Mouse (Mus musculus) cerebellum, adult 9-10 months (tissue): ENCODE measurements around the gene Nme3.
A peak's percentile ranks its signal among the peaks of the same experiment; 100 is the strongest.

Experiments used
- DNase-seq: peaks from one replicate; pipeline ENCODE4 v3.0.0; 2022

The Nme3 gene

DNA sequence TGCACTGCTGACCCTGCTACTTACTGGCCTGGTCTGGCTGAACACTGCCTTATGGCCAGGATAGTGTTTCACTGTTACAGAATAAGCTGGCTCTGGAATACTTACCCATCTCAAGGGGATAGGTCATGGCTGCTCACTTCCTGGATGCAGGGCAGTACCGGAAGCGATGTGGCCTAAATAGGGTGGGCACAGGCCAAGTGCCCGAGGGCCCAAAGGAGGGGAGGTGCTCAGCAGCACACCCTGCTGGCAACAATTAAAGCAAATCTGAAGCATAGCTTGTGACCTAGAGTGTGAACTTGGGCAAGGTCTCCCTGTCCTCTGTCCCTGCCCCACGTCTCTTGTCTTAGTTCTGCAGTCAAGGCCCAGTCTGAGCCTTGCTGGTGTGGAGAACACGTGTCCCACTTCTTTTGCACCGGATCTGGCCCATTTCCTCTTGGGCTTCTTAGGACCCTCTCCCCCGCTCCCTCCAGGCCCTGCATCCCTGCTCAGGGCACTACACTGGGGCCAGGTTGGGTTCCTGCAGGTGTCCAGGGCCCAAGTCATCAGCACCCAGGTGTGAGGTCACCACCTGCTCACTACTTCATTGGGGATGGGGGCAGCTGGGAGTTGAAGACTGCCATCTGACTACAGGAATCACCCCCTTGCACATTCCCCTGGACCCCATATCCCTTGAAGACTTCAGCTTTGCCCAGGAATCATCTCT is 14.4 kb upstream of the Nme3 start:
- no peak for DNase-seq

DNA sequence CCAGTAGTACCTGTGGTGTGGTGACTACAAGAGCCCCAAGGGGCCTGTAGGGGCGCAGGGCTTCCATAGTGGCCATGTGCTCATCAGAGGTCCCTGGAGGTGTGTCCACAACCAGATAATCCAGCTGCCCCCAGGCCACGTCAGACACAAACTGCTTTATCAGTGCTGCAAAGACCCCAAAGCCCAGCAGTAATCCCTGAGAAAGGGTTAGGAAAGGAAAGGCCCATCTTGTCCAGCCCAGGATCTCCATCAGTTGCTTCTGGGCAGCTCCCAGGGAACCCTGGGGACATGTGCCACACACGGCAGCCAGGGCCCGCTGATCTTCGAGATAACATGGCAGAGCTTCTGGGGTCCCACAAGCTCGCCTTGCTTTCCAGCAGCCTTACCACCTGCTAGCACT is 11.9 kb upstream of the Nme3 start:
- DNase-seq = no peak

DNA sequence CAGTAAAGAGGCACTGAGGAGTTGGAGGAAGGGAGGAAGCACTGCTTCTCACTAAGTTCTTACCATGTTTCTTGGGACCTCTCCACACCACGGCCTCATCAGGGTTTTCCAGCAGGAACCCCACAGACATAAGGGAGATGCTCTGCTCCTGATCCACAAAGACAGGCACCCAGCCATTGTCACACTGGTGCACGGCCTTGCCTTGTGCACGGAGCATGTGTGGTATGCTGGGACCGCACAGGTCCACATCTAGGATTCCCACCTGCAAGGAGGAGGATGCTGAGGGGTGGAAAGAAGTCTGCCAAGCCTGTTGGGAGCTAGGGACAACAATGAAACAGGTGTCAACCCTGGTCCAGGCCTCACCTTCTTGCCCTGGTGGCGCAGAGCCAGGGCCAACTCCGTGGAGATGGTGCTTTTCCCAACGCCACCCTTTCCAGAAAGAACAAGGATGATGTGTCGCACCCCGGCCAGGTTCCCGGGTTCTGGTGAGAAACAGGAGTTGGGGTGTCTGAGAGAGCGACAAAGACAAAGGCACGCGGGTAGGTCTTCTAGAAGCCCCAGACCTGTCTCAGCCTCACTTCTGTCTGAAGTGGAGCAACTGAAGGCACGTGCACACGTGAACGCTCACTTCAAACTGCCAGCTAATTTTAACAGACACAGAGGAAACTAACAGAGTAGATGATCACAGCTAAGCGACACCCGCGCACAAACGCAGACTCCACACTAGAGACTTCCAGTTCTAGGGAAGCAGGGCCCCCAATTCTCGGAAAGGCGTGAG is 10.8 kb upstream of the Nme3 start:
- DNase-seq = peak; percentile 66

DNA sequence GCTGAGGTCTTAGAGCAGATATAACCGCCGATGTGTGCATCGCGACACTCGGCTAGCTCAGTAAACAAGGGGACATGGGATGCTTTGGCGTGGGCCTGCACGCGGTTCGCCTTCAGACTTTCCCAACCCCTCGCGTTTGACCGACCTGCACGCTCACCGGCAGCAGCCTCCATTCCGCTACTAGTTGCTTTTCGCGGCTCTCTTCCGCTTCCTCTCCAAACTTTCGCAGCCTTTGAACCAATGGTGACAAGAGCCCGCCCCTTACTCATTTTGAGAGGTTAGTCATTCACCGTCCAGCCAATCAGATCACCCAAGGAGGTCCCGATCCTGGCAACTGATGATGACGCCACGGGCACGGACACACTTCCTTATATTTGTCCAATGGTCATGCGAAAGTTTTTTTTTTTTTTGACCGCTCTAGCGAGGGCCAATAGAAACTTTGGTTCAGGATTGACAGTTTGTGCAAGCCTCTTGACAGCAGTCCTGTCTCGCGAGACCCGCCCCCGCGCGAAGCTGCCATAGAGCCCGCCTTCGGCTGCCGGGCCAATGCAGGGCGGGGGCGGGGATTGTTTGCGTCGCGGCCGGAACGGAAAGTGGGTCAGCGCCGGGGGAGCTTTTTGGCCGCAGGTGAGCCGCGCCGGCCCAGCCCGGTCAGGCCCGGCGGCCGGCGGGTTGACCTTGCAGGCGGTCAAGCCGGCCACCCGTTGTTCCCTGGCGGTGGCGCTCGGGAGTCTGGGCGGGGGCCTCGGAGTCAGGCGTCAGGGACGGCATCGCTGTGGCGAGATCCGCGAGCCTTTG is 10.0 kb upstream of the Nme3 start, which contains the start of the genes Nubp2 and Spsb3:
TSS of gene Nubp2 (minus strand) at position 216 of the 798 bp plus-strand sequence.
TSS of gene Spsb3 (plus strand) at position 510 of the 798 bp plus-strand sequence.
- DNase-seq = peak; percentile 100

DNA sequence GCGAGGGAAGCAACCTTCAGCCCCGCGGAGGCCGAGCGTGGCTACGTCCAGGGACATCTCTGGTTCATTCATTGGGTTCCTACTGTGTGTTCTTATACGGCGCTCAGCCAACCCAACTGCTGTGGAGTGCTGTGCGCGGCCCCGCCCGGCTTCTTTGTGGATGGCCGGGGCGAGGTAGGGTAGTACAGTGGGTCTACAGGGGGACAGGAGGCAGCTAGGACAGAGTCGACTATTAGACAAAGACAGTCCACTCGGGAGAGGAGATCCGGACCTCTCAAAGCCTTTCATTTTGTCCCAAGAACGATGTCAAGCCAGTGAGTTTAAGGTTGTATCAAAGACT is 9.4 kb upstream of the Nme3 start:
- DNase-seq = no peak

DNA sequence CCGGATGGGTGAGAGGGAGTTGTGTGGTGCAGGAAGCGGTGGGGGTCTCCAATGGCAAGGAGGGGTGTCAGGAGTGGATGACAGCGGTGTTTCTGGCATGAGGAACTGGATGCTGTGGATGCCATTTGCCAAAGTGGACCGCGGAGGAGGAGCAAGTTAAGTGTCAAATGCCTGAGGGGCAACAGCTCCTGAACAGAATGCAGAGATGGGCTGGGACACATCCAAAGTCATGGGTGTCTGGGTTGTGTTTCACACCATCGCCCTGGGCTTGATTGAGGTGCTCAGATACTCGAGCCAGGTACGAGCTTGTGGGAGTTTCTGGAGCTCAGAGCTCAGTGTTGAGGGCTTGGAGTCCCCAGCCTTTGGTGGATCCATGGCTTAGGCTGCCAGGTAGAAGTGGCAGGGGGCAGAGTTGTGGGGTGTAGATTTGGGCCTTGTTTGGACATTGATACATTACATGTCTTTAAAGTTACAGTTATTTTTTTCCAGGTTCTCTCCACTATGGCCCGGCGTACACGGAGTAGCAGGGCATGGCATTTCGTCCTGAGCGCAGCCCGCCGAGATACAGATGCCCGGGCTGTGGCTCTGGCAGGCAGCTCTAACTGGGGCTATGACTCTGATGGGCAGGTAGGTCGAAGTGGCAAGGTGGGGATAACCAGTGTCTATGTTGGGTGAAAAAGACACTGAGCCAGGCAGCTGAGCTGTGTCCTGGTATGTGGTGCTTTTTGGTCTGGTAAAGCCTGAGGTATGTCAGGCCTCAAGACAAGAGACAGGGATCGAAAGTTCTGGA is 8.8 kb upstream of the Nme3 start:
- DNase-seq = peak; percentile 63

DNA sequence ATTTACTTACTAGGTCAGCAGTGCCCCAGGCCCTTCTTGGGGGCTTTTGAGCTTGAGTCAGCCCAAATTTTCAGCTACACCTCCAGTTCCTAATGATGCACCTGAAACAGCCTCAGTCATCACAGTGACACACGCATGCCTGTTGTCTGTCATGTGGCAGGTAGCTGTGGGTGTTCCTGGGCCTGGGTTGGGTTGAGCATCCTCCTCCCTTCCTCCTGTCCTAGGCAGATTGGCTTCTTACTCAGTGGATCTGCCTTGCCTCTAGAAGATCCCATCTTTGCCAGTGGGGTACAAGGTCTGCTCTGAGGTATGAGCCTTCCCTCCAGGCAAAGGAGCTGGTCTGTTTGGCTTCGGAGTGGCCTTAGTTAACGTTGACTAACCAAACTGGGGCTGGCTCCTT is 7.4 kb upstream of the Nme3 start:
- DNase-seq = no peak

DNA sequence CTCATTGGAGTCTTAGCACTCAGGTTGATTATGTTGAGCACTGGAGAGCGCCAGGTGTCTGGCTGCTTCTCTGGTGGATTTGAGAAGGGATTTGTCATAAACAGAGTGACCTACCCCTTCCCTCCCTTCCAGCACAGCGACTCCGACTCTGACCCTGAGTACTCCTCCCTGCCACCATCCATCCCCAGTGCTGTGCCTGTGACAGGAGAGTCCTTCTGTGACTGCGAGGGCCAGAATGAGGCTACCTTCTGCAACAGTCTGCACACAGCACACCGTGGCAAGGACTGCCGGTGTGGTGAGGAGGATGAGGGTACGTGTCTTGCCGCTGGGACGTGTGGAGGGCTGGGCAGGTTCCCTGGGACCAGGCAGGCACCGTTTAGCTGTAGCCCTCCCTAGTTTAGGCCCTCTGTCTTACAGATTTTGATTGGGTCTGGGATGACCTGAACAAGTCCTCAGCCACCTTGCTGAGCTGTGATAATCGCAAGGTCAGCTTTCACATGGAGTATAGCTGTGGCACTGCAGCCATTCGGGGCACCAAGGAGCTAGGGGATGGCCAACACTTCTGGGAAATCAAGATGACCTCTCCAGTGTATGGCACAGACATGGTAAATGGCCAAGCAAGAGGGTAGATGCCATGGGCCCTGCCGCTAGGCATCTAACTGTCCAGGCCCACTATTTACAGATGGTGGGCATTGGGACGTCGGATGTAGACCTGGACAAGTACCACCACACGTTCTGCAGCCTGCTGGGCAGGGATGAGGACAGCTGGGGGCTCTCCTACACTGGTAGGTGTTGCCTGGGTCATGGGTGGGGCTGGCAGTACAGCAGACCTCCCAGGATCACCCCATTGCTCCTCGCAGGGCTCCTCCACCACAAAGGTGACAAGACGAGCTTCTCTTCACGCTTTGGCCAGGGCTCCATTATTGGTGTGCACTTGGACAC is 5.9 kb upstream of the Nme3 start:
- no peak for DNase-seq

DNA sequence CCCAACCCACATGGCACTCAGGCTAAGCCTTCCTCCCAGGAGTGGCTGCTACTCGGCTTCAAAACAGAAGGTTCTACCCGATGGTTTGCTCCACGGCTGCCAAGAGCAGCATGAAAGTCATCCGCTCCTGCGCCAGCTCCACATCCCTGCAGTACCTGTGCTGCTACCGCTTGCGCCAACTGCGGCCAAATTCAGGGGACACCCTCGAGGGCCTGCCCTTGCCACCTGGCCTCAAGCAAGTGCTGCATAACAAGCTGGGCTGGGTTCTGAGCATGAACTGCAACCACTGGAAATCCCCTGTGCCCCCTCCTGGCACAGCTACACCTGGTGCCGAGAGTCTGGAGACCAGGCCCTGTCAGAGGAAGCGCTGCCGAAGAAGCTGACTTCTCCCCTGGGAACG is 5.0 kb upstream of the Nme3 start:
- peak; percentile 79 for DNase-seq

DNA sequence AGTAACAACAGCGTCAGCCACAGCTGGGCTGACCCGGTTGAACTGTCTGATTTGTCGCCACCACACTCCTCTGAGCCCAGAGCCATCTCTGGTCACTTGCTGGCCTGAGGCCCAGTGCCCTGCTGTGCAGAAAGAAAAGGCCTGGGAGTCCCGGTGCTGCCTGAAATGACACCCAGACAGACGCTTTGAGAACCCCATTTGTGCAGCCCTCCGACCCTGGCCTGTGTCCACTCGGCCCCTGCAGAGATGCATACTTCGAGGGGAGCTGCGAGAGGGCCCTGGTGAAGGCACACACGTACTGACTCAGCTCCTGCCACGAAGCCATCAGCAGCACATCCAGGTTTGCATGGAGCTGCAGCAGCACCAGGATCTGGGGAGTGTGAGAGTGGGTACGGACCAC is 3.5 kb upstream of the Nme3 start:
- DNase-seq = peak; percentile 64

DNA sequence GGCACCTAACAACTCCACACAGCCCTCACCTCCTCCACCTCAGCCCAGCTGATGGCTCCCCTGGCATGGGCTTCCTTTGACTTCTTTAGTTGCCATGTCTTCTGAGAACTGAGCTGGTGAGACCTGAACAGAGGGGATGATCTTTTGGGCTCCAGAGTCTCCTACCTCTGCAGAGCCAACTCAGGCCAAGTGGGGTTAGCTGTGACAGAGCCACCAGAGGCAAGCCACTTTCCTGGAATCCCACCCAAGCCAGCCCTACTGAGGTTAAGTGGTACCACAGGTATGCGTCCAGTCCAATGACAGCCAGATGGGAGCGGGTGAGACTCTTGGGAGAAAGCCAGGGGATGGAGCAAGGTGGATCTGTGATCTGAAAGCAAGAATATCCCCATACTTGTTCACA is 3.0 kb upstream of the Nme3 start:
- peak; percentile 43 for DNase-seq

DNA sequence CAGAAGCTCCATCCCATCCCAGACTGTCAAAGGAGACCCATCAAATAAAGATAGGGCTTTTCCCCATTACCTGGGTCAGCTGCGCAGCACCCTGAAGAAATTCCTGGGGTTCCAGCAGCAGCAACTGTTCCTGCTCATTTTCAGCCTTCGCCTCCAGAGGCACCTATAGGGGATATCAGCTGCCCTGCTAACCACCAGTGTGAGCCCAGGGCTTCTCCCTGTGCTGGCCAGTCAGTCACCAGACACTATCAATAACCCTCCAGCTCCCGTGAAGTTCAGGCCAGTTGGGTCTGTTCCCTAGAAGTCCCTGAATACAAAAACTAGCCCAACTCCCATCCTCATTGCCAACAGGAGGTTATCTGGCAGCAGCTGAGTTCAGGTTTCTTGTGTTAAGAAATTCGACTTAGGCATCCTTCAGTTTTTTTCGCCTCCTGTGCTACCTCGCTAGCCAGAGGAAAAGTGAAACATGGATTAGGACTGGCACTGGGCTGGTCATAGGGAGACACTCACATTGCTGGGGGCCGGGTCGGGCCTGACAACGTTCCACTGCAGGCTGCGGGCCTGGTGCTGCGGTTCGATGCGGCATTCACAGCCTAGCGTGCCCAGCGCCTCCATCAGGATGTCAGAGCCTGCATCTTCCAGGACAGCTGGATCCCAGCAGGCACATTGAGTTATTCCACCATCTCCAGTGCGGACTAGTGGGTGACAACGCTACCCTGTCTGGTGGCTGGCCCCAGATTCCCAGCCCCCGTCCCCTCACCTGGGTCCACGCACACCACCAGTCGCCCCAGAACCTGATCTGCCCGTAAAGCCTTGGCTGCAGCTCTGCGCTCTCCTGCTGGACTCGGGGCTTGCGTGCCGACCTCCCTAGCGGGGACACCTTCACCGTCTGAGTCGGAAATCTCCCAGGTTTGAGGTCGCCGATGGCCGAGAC is 2.0 kb upstream of the Nme3 start:
- peak; percentile 39 for DNase-seq

DNA sequence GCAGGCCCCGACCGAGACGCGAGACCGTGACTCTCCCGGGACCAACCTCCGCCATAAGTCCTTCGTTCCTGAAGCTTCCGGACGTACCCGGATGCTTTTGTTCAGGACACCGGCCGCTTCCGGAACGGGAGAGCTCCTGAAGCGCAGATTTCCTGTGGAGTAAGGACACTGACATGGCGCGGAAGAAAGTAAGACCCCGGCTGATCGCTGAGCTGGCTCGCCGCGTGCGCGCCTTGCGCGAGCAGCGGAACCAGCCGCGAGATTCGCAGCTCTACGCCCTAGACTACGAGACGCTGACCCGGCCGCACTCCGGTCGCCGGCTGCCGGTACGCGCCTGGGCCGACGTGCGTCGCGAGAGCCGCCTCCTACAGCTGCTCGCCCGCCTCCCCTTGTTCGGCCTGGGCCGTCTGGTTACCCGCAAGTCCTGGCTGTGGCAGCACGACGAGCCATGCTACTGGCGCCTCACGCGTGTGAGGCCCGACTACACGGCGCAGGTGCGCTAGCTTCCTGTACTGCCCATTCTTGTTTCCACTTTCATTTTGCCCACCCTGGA is 1.2 kb upstream of the Nme3 start, which contains the start of the genes Eme2 and Mrps34:
TSS of gene Eme2 (minus strand) at position 93 of the 553 bp plus-strand sequence.
TSS of gene Mrps34 (plus strand) at position 122 of the 553 bp plus-strand sequence.
- DNase-seq = peak; percentile 81

DNA sequence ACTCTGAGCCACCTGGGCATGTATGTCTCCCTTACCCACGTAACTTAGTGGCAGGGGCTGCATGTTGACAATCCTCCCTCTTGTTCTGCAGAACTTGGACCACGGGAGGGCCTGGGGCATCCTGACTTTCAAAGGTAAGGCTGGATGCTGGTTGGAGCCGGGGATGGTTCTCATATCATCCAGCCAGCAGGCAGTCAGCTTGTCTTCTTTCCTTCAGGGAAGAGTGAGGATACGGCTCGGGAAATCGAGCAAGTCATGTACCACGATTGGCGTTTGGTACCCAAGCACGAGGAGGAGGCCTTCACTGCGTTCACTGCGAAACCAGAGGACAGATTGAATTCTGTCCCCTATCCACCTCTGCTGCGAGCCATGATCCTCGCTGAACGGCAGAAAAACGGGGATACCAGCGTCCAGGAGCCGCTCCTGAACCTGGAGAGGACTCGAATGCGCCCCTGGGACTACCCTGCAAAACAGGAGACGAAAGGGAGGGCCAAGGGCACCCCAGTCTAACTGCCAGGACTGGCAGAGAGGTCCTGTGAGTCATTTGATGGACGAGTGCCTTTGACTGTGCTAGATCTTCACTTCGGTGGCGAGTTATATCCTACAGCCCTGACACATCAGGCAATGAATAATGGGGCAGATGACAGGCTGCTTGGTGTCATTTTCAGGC is 594 bp upstream of the Nme3 start:
- DNase-seq = no peak

DNA sequence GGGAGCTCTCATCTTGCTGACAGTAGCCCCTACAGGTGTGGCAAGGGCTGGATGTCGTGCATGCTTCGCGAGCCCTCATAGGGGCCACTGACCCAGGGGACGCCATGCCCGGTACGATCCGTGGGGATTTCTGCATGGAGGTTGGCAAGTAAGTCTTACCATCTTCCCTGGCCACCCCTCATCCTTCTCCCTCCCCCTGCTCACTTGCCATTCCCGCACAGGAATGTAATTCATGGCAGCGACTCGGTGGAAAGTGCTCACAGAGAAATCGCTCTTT is 631 bp downstream of the Nme3 start:
- DNase-seq = no peak

DNA sequence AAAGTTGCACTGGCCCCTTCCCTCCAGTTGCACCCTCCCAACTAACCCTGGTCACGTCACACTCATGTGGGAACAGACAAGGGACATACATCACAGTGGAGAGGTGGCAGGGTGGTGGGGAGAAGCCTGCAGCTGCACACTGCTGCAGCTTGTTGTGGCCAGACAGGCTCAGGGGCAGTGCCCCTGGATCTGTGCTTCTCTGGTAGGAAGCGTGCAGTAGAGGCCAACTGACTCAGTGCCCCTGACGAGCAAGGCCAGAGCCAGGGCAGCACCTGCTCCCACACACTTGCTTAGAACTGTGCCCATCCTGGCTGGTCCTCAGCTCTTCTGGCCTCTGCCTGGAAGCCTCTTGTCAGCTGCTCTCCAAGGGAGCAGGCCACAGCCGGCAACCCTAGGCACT is 1.3 kb downstream of the Nme3 start:
- no peak for DNase-seq

DNA sequence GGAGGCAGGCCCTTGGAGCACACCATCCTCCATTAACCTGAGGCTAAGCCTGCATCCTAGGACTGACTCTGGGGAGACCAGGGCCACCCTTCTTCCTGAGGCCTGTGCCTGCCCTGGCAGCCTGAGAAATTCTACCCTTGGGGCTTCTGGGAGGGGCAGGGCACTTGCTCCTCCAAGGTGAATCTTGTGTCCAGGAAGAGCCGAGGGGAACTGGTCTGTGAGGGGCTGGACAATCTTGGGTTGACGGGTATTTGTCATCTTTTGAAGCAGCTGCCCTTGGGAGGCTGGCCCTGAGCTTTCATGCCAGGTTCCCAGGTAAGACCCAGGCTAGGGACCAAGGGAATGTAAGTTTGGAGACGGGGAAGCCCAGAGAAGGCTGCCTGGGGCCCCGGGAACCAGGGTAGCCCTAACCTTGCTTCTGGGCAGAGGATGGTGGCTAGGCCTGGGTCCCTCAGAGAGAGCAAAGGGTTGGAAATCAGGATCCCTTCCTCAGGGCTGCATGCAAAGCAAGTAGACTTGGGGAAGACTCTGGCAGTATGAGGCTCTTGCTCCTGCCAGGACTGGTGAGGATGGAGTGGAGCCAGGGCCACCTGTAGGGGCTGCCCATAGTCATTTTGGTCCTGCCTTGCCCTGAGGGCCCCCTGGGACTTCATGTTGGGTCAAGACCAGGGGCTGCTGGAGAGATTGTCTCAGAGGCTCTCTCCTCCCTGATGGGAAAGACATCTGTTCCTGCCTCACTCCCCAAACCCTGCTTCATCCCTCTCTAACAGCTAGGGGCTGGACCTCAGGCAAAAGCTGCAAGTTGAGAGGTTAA is 1.9 kb downstream of the Nme3 start:
- DNase-seq = peak; percentile 39

DNA sequence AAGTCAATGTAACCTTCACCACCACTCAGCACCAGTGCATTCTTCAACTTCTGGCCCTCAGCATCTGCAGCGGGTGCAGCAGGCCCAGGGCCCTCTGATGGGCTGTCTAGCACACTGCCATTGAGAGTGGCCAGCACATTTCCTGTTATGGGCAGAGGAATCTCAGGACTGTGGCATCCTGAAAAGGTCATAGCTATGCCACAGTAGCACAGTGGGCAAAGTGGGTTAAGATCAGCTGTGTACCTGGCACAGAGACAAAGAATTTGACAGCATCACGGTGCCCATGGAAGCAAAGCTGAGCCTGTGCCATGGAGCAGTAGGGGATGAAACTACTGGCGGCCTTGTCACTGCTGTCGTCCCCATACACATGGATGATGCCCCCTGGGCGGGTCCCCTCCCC is 2.9 kb downstream of the Nme3 start:
- DNase-seq = no peak

DNA sequence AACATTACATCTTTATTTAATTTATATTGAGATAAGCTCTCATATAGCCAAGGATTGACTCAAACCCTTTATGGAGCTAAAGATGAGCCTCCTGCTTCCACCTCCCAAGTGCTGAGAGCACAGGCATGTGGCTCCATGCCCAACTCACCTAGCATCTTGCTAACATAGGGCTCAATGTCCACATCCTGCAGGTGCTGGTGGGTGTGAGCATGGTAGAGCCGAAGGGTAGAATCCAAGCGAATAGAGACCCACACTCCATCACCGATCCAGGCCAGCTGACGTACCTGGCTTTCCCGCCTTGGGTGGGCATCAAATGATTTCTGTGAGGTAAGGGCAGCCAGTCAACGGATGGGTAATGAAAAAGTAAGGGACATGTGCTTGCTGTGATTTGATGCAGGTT is 3.7 kb downstream of the Nme3 start:
- no peak for DNase-seq
